Mouse (Mus musculus) left cerebral cortex, postnatal 10 days (tissue): ENCODE results near the gene Abcc4. TPM values are rescaled to one million over a fixed set of nuclear protein-coding genes. Genes with fewer than 3 reads are reported as not detected.

Source experiments
- DNase-seq, 2 experiments: peaks; one replicate each; pipeline ENCODE4 v3.0.0; 2021 to 2022; ENCODE audit warnings: low spot score in 2 of 2, mixed read lengths in 1 of 2; ENCODE audit errors: extremely low spot score in 1 of 2
- intact Hi-C: fragments of 180-260 bp; cut with DNase I; formaldehyde crosslinking; loops from one replicate; pipeline ENCODE4 v1.15.1; 2025
- total RNA-seq, 2 experiments: library from RNA; stranded (reverse); gene quantifications; 2 replicates each; pipeline ENCODE4 v1.2.3; 2021

Abcc4 gene
- 1 to 10 TPM; 4.8 to 6.4 TPM for total RNA-seq

DNA sequence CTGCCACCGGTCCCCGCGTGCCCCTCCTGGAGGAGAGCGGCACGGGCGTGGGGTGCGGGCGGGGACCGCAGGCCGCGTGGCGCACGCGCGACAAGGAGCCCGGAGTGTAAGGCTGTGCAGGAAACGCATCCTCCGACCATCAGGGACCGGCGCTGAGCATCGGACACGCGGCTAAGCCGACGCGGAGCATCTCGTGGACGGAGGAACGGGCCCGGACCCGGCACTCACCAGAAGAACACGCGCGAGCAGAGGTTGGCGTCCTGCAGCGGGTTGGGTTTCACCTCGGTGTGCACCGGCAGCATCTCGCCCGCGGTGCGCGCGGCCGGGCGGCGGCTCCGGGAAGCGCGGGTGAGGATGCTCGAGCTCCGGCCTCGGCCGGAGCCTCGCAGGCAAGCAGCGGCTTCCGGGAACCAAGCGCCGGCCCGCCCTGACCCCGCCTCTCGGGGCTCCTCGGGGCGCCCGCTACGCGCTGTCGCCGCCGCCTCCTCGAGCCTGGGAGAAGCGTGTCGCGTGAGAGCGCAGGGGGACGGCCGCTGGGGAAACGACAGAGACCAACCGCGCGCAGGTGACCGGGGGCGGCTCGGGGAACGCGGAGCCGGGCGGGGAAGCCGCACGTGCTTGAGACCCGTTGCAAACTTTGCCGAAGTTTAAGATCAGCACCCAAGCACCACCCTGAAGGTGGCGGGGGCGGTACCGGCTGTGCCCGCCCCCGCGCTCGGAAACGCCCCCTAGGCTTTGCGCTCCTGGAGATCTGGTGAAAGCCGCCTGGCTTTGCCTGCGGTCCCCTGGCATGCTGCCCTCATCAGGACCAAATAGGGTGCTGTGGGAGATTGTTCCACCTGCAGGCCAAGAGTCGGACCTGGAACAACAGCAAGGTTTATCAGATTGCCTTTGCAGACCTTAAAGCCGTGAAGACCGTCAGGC is at the start of gene Abcc4:
TSS of gene Abcc4 (minus strand) at position 412 of the 924 bp plus-strand sequence.
- peak; percentile 23 to 88 for DNase-seq
- intact Hi-C loops: loop anchor here (5.0 kb wide), 1 partner anchor 61 kb away; no protein-coding TSS in a partner anchor

DNA sequence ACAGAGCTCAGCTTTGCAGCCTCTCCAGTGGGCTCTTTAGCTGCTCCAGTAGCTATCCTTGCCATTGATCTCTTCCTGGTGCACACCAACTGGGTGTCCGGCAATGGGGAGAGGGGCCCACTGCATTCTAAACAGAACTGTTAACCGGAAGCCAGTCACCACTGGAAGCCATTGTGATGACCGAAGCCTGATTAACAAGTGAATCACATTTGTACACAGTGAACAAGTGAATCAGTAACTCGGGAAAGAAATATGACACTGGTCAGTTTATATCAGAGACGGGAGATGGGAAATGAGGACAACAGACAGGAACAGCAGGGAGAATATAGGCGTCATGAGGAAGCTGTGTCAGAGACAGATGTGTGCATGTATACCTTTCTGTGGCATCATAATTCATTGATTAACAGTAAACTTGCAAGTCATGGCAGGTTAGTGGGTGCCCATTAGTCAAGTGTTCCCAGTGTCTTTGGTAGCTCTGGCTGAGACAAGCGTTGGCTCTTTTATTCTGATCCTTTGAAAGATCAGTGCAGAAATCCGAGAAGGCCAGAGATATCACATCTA is 45.3 kb upstream of the Abcc4 start:
- no peak for DNase-seq
- intact Hi-C loops: no loop called here

DNA sequence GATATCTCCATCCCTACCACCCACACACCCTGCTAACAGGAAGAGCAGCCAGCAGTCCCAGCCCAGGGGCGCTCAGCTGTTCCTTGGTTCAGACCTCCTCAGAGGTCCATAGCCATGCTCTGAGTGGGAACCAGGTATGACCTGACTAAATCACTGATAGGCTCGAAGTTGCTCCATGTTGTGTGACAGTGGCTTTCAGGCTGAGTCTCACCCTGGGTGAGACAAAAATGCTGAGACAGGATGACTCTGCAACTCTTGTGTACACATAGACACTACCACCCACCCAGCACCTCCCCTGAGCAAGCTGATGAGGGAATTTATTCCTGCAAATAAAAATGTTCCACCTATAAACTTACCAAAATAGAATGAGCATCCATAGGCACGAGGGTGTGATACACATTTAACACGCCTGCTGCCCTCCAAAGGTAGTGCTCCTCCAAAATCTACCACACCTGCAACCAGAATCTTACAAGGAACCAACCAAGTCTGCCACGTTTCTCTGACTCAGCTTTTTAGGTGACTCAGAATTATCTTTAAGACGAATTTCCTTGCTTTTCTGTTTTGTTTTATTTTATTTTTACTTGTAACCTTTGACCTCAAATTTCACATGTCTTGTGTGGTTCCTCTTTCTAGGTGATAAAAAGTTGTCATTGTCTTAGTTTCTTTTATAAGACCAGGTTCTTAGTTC is 44.6 kb upstream of the Abcc4 start:
- intact Hi-C loops: no loop called here
- no peak for DNase-seq

DNA sequence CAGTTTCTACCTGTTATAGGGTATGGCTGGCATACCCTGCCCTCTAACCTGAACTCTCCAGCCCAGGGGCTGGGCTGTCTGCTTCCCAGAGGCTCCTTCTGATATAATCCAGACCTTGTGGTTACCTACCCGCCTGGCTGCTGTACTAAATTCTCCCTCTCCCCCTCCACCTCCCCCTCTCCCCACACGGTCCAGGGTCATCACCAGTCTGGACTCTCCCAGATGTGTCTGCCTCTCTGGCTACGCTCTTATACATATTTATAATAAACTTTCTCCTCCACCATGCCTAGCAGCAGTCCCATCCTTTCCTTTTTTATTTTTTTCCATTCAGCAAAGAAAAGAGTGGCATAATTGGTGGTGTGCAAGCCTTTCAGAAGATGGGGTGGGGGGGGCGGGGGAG is 43.7 kb upstream of the Abcc4 start:
- intact Hi-C loops: no loop called here
- no peak for DNase-seq

DNA sequence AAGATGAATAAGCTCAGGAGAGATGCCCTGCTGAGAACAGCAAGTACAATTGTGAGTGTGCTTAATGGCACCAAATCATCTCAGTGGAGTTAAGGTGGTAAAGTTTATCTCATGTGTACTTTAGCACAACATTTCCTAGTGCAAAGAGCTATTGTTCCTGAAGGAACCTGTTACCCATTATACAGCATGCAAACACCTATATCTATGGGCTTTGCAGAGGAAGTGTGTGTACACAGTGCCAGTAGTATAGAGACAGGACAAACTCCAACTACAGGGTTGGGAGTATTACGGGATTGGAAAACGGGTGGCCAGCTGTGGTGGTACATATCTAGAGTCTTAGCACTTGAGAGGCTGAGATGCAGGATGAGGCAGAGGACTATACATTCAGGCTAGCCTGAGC is 43.0 kb upstream of the Abcc4 start:
- DNase-seq: no peak
- intact Hi-C loops: no loop called here

DNA sequence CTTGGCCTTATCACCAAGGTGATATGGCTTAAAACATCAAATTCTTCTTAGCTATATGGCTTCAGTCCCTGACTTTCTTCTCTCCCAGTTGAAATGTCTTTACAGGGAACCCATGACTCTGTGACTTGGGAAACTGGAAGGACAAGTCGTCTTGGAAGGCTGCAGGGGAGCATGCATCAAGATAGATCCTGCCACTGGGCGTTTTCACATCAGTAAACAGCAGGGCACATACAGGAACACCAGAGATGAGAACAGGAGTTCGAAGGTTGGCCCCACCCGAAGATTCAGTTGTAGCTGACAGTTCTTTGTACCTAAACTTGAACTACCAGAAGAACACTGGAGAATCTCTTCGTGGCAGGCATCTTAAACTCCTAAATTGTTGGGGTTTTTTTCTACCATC is 36.8 kb upstream of the Abcc4 start:
- no peak for DNase-seq
- intact Hi-C loops: no loop called here

DNA sequence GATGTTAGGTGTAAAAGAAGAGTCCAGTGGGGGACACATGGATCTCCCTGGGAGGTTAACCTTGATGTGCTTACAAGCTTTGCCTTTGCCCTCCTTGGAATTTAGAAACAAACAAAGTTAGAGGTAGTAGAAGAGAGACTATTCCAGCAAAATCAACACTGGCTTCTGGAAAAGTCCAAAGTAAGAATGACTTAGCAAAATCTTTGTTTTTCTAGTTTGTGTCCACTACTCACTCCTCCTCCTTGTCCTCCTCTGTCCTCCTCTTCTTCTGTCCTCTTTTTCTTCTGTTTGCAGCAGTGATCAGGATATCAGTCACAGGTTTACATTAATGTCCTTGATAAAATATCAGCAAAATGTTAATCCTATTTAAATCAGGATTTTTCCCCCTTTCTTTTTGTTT is 35.8 kb upstream of the Abcc4 start:
- intact Hi-C loops: no loop called here
- no peak for DNase-seq

DNA sequence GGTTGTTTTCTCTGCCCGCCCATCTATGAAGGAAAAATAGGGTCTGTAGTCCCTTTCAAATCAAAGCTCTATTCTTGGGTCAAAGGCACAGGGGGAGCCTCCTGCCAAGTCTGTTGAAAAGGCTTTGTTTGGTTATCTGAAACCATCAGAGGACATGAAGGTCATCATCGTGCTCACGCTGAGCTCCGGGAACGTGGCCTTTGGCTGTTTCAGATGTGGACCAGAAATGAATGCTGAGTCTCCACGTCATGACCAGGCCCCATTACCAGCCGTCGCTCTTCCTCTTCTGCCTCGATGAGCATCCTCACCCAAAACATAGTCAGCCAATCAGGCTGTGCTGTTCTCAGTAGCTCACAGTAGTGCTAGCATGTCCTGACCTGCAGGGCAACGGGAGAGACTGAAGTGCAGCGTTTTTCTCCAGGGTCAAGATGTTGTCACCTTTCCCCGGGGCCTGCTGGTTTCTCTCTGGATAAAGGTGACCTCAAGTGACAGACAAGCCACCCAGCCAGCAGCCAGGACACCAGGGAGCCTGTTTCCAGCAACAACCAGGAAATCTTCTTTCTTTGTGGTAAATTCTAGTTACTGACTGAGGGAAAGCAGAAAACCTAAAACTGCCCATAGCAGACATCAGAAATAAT is 31.4 kb upstream of the Abcc4 start:
- peak in 1 of 2 experiments; percentile 53 for DNase-seq
- intact Hi-C loops: no loop called here

DNA sequence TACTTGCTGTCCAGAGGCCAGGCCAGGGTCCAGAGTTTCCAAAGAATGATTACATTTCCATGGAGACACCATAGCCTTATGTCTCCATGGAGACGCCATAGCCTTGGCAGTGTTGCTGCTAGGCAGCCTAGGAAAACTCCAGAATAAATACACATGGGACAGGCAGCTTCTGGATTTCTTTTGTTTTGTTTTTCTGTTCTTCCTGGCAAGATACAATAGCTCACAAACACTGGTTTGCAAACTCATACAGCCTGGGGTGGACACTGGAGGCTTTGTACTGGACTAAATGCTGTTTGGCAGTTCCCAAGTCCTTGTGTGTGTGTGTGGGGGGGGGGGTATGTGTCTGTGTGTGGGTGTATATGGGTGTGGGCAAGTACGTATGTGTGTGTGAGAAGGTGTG is 29.1 kb upstream of the Abcc4 start:
- intact Hi-C loops: no loop called here
- DNase-seq: peak in 1 of 2 experiments; percentile 7

DNA sequence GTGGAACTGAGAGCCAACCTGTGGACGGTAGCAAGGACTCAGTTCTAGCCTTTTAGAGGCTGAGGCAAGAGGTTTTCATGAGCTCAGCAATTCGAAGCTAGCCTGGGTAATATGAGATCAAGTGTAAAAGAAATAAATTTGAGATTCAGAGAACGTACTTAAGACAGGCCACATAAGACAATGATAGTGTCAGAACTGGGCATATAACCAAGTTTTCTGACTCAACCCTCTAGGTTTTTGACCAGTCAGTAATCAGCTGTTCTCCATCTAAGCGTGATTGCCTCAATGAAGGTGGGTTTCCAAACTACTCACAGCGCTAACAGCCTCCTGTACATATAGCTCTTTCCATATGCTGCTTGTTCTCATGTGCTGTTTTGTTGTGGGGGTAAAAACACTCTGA is 27.1 kb upstream of the Abcc4 start:
- intact Hi-C loops: no loop called here
- DNase-seq: no peak

DNA sequence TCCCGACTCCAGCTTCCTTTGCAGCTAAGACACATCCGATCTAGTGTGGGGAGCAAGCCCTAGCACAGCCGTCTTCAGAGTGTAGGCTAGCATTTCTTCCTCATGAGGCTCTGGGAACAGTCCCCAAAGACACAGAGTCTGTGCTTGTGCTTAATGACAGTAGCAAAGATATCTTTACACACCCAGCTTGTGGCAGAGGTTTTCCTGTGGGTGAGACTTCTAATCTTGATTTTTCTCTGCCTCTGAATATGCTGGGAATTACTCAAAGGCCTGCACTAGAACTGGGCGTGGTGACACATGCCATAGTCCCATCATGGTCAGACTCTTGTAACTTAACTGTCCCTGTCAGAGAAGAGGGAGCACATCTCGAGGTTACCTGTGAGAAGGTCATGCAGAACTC is 24.6 kb upstream of the Abcc4 start:
- no peak for DNase-seq
- intact Hi-C loops: no loop called here

DNA sequence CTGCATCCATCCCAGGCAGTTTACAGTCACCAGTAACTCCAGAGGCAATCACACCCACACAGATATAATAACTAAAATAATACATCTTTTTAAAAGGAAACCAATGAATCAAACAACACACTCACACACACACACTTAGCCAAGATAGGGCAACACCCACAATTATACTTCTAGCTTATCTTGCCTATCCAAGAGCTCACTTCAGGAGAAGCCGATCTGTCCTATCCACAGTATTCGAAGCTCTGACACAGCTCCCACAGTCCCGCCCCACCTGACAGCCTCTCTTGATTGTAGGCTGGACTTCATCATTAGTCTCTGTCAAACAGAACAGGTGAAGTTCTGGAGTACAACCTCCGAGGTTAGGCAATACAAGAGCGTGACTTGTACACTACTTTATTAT is 19.4 kb upstream of the Abcc4 start:
- no peak for DNase-seq
- intact Hi-C loops: no loop called here

DNA sequence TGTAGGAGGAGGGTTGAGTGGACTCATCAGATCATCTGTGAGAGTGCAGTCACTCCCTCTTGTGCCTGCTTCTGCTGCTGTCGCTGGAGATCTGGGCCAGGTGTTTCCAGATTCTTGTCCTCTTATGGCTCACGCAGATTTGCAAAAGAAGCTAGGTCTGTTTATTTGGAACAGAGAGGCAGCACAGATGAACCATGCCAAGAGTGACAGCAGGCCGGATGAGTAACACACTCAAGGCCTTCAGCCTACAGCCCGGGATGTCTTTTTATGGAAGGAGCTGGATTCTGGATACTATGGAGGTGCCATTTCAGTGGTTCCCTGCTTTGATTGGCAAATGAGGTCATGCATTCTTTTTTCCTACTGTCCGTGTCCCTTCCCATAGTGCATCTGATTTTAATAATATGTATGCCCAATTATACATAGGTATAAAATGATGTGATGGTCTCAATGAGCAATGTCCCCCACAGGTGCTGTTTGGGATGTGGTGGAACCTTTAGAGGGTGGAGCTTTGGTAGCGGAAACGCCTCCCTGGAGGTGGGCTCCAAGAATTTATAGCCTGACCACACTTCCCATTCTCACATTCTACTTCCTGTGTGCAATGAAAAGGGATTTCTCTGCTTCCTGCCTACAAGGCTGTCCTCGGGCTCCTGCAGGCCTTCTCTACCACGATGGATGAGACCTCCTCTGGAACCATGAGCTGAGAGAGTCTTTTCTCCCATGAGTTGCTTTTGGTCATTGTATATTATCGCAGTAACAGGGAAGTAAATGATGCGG is 18.1 kb upstream of the Abcc4 start:
- intact Hi-C loops: no loop called here

DNA sequence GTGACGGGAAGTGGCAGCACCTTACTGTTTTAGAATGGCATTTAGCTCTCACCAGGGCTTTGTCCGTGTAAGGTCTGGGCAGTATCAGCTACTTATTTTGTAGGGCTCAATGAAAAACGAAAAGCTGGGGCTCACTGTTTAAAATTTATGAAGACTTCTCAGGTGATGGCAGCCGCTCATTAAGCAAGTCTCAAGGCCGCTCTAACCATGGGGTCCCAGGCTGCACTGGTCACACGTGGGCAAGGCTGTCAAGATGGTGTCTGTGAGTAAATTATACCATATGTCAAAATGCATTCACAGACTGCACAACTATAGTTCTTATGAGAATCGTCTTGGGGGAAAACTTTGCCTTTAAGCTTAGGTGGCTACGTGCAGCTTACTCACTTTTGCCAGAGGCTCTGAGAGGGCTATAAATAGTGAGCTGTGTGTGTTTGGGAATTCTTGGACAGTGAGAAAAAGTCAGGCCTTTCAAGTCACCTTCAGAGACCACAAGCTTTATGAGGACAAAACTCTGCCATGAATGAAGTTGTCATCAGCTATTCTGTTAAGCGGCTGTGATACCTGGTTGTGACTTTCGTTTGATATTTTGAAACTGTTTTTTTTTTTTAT is 13.7 kb upstream of the Abcc4 start:
- intact Hi-C loops: no loop called here
- no peak for DNase-seq

More for the DNA sequence above, 18.1 kb upstream of the Abcc4 start:
- DNase-seq: no peak

DNA sequence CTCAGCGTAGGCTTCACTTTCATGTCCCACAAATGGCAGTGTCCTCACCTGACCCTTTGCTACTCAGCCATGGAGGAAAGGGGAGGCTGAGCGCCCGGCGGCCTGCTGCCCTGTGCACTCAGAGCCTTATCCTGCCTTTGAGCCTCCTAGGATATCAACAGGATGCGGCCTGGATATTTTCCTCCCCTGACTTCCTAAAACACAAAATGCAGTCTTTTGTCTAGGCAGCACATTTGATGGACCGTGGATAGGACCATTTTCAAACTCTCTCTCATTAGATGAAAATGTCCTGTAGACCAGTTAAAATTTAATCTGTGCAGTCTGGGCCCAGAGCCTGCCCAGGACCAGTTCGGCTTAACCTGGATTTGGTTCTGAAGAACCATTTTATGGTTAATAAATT is 12.6 kb upstream of the Abcc4 start:
- DNase-seq: peak in 1 of 2 experiments; percentile 67
- intact Hi-C loops: no loop called here

DNA sequence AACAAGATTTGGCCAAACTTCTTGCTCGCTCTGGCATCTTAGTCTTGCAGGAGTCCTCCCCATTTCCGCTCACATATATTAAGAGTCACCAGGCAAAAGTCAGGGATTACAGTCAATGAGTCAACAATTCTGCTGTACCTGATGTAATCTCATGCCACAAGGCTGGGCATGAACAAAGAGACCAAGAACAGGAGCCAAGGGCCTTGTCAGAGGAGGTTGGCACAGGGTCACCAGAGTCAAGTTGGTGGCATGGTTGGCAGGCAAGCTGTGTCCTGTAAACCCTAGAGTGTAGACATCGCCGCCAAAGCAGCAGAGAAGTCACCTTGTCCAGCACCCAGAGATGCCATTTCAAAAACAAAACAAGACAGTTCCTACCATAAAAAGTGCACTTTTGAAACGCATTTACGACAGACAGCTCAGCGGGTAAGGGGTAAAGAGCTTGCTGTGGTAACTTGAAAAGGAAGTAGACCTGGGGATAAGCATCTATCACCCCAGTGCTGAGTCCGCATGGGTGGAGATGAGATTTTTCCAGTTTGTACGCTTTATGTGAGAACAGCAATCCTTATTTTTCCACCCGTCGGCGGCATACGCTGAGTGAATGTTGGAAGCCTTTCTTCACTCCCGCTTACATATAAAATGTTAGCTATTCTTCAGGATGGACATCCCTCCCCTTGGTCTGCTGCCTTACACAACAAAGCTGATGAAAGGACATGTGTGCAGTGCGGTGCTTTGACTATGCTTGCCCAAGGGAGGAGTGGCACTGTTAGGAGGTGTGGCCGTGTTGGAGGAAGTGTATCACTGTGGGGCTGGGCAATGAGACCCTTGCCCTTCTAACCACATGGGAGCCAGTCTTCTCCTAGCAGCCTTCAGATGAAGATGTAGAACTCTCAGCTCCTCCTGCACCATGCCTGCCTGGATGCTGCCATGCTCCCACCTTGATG is 10.6 kb upstream of the Abcc4 start:
- intact Hi-C loops: no loop called here
- no peak for DNase-seq

DNA sequence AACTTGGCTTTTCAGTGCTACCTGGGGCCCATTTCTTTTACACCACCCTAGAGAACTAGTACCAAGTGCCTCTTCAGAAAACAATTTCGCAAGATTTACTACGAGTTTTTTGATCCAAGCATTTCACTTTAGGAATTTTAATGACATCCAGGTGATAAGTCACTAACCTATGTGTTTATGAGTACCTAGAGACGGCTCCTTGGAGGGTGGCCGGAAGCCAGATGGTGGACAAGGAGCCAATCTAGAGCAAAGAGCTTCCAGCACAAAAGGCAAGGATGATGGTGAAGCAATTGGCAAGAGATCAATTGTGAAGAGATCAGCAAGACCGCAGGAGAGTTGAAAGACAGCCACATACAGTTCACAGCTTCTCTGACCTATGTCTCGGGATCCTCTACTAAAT is 8.7 kb upstream of the Abcc4 start:
- no peak for DNase-seq
- intact Hi-C loops: no loop called here
